Mouse (Mus musculus): ENCODE measurements around the gene Ahcyl1. TPM values are rescaled to one million over a fixed set of nuclear protein-coding genes. Genes with fewer than 3 reads are reported as not detected.

The Ahcyl1 gene
- polyA plus RNA-seq, 1 experiment = 238 TPM

- H3K4me3 ChIP-seq (ENCODE audit: insufficient read depth, low read length) = no peak overlapping the region
- TF ChIP-seq CTCF (IDR thresholded peaks at IDR 0.05; ENCODE audit: borderline replicate concordance, insufficient read depth, low read length) (no peak), POLR2A (IDR thresholded peaks at IDR 0.05; ENCODE audit: low read depth, low read length) (no peak)
- peaks cover 14% of the 10 kb centered on the region for H3K4me1 ChIP-seq (ENCODE audit: control insufficient read depth, insufficient read depth, low read length)
- peak overlapping the region; percentile 98 for H3K27ac ChIP-seq (ENCODE audit: insufficient read depth, low read length)
Observed at GRCm38 (mm10) chr3:107707239-107707638, 10.9 kb upstream of the Ahcyl1 start.

GRCm38 (mm10) chr3:107706164-107706563 lies 9.8 kb upstream of the Ahcyl1 start:
- peaks cover 14% of the 10 kb centered on the region for H3K4me1 ChIP-seq (ENCODE audit: control insufficient read depth, insufficient read depth, low read length)
- no peak overlapping the region for H3K4me3 ChIP-seq (ENCODE audit: insufficient read depth, low read length)
- TF ChIP-seq CTCF (IDR thresholded peaks at IDR 0.05; ENCODE audit: borderline replicate concordance, insufficient read depth, low read length) (no peak), POLR2A (IDR thresholded peaks at IDR 0.05; ENCODE audit: low read depth, low read length) (no peak)
- H3K27ac ChIP-seq (ENCODE audit: insufficient read depth, low read length) = peak overlapping the region; percentile 89

GRCm38 (mm10) chr3:107704371-107704705 lies 8.0 kb upstream of the Ahcyl1 start:
- Histone ChIP-seq H3K4me1 (ENCODE audit: control insufficient read depth, insufficient read depth, low read length) (peaks cover 14% of the 10 kb centered on the region), H3K27ac (ENCODE audit: insufficient read depth, low read length) (no peak overlapping the region), H3K4me3 (ENCODE audit: insufficient read depth, low read length) (no peak overlapping the region)
- TF ChIP-seq POLR2A (IDR thresholded peaks at IDR 0.05; ENCODE audit: low read depth, low read length) = no peak
- no peak for TF ChIP-seq CTCF (IDR thresholded peaks at IDR 0.05; ENCODE audit: borderline replicate concordance, insufficient read depth, low read length)

GRCm38 (mm10) chr3:107703675-107704370 lies 7.5 kb upstream of the Ahcyl1 start:
- Histone ChIP-seq H3K4me3 (ENCODE audit: insufficient read depth, low read length) (no peak overlapping the region), H3K27ac (ENCODE audit: insufficient read depth, low read length) (no peak overlapping the region), H3K4me1 (ENCODE audit: control insufficient read depth, insufficient read depth, low read length) (peaks cover 12% of the 10 kb centered on the region)
- TF ChIP-seq POLR2A (IDR thresholded peaks at IDR 0.05; ENCODE audit: low read depth, low read length) = no peak

- Histone ChIP-seq H3K4me1 (ENCODE audit: control insufficient read depth, insufficient read depth, low read length) (peaks cover 7% of the 10 kb centered on the region), H3K27ac (ENCODE audit: insufficient read depth, low read length) (no peak overlapping the region), H3K4me3 (ENCODE audit: insufficient read depth, low read length) (no peak overlapping the region)
- TF ChIP-seq POLR2A (IDR thresholded peaks at IDR 0.05; ENCODE audit: low read depth, low read length) (no peak), CTCF (IDR thresholded peaks at IDR 0.05; ENCODE audit: borderline replicate concordance, insufficient read depth, low read length) (no peak)
Observed at GRCm38 (mm10) chr3:107701767-107702394, 5.5 kb upstream of the Ahcyl1 start.

GRCm38 (mm10) chr3:107700625-107701024 lies 4.3 kb upstream of the Ahcyl1 start:
- 0 out of 2 replicates have a peak, but pooled peaks cover 2% of the 10 kb centered on the region for H3K4me1 ChIP-seq (ENCODE audit: control insufficient read depth, insufficient read depth, low read length)
- H3K27ac ChIP-seq (ENCODE audit: insufficient read depth, low read length) = no peak overlapping the region
- TF ChIP-seq POLR2A (IDR thresholded peaks at IDR 0.05; ENCODE audit: low read depth, low read length) = no peak
- TF ChIP-seq CTCF (IDR thresholded peaks at IDR 0.05; ENCODE audit: borderline replicate concordance, insufficient read depth, low read length) = no peak
- no peak overlapping the region for H3K4me3 ChIP-seq (ENCODE audit: insufficient read depth, low read length)

GRCm38 (mm10) chr3:107696910-107697309 lies 550 bp upstream of the Ahcyl1 start:
- Histone ChIP-seq H3K27ac (ENCODE audit: insufficient read depth, low read length) (no peak overlapping the region), H3K4me3 (ENCODE audit: insufficient read depth, low read length) (no peak overlapping the region), H3K4me1 (ENCODE audit: control insufficient read depth, insufficient read depth, low read length) (peaks cover 2% of the 10 kb centered on the region; the same call in 1 of the 2 replicates)
- TF ChIP-seq POLR2A (IDR thresholded peaks at IDR 0.05; ENCODE audit: low read depth, low read length) (no peak), CTCF (IDR thresholded peaks at IDR 0.05; ENCODE audit: borderline replicate concordance, insufficient read depth, low read length) (no peak)

GRCm38 (mm10) chr3:107695219-107695947 lies 977 bp downstream of the Ahcyl1 start:
- Histone ChIP-seq H3K4me1 (ENCODE audit: control insufficient read depth, insufficient read depth, low read length) (peaks cover 10% of the 10 kb centered on the region), H3K27ac (ENCODE audit: insufficient read depth, low read length) (peak overlapping the region; percentile 10), H3K4me3 (ENCODE audit: insufficient read depth, low read length) (peak overlapping the region; percentile 93)
- TF ChIP-seq CTCF (IDR thresholded peaks at IDR 0.05; ENCODE audit: borderline replicate concordance, insufficient read depth, low read length) (no peak), POLR2A (IDR thresholded peaks at IDR 0.05; ENCODE audit: low read depth, low read length) (peak; percentile 32; the same call in 1 of the 2 replicates)

- TF ChIP-seq CTCF (IDR thresholded peaks at IDR 0.05; ENCODE audit: borderline replicate concordance, insufficient read depth, low read length) = no peak
- TF ChIP-seq POLR2A (IDR thresholded peaks at IDR 0.05; ENCODE audit: low read depth, low read length) = no peak
- Histone ChIP-seq H3K4me3 (ENCODE audit: insufficient read depth, low read length) (peak overlapping the region; percentile 93), H3K27ac (ENCODE audit: insufficient read depth, low read length) (no peak overlapping the region), H3K4me1 (ENCODE audit: control insufficient read depth, insufficient read depth, low read length) (peaks cover 15% of the 10 kb centered on the region)
Observed at GRCm38 (mm10) chr3:107694256-107694900, 2.0 kb downstream of the Ahcyl1 start.
